Mouse (Mus musculus): ENCODE data around the gene Gm12216. TPM values are rescaled to one million over a fixed set of nuclear protein-coding genes. Genes with fewer than 3 reads are reported as not detected.
A peak's percentile ranks its signal among the peaks of the same experiment; 100 is the strongest.
"Not testable (repeated sequence)": the region's sequence is repeated elsewhere in the genome, so short reads cannot be mapped to it uniquely, and the experiment has no call there.

The Gm12216 gene
- polyA plus RNA-seq, 1 experiment from 2014 or later: 2.0 TPM

DNA sequence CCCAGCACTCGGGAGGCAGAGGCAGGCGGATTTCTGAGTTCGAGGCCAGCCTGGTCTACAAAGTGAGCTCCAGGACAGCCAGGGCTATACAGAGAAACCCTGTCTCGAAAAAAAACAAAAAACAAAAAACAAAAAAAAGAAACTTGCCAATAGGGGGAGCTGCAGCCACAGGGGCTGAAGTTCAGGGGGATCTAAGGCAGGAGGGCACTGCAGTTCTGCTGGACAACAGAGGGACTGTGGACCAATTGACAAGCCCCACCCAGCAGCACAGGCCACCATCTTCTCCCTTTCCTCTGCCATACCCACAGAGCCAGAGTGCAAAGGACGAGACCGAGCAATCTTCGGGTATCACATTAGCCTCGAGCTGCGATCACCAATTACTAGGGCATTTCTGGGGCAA is 101.0 kb downstream of the Gm12216 start:
- not testable (repeated sequence) for H3K27me3 ChIP-seq (ENCODE audit: control insufficient read depth, insufficient read depth, low read length); H3K4me2 ChIP-seq (ENCODE audit: low read depth, low read length); H3K9ac ChIP-seq (ENCODE audit: low read length); ATAC-seq (ENCODE audit: insufficient read depth, low FRiP score); H3K27ac ChIP-seq (ENCODE audit: low read length); H3K9me3 ChIP-seq (replicated peaks; ENCODE audit: control insufficient read depth, low read length); H3K4me3 ChIP-seq (replicated peaks; ENCODE audit: low read length); H3K36me3 ChIP-seq (ENCODE audit: control insufficient read depth, insufficient read depth, low read length)
- WGBS: 79% methylated on average over 9 of the region's 9 CpGs
- H3K4me1 ChIP-seq (ENCODE audit: control insufficient read depth, insufficient read depth, low read length): peaks cover 40% of the 10 kb centered on the region

DNA sequence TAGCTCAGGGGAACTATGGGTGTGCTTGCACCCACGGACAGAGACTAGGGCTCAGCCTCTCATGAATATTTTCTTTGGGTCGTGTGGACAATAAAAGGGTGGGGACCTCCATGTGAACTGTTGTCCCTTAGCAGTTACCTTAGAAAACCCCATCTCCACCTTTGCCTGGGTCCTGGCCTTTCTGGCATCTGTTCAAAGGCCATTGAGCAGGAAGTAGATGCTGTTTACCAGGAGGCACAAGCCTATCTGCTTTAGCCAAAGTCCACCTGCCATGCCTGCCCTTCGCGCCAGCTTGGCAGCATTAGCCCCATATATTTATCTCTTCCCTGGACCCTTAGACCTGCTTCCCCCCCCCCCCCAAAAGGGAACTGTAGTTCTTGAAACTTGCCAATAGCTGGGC is 101.4 kb downstream of the Gm12216 start:
- Histone ChIP-seq H3K27me3 (ENCODE audit: control insufficient read depth, insufficient read depth, low read length) (no peaks in the 10 kb centered on the region), H3K4me1 (ENCODE audit: control insufficient read depth, insufficient read depth, low read length) (peaks cover 36% of the 10 kb centered on the region), H3K27ac (ENCODE audit: low read length) (no peak overlapping the region), H3K9me3 (replicated peaks; ENCODE audit: control insufficient read depth, low read length) (no peaks in the 10 kb centered on the region), H3K4me3 (replicated peaks; ENCODE audit: low read length) (no peak overlapping the region), H3K9ac (ENCODE audit: low read length) (no peak overlapping the region), H3K36me3 (ENCODE audit: control insufficient read depth, insufficient read depth, low read length) (no peaks in the 10 kb centered on the region), H3K4me2 (ENCODE audit: low read depth, low read length) (no peak overlapping the region)
- 83% methylated on average over 4 of the region's 4 CpGs for WGBS
- ATAC-seq (ENCODE audit: insufficient read depth, low FRiP score): no peak

DNA sequence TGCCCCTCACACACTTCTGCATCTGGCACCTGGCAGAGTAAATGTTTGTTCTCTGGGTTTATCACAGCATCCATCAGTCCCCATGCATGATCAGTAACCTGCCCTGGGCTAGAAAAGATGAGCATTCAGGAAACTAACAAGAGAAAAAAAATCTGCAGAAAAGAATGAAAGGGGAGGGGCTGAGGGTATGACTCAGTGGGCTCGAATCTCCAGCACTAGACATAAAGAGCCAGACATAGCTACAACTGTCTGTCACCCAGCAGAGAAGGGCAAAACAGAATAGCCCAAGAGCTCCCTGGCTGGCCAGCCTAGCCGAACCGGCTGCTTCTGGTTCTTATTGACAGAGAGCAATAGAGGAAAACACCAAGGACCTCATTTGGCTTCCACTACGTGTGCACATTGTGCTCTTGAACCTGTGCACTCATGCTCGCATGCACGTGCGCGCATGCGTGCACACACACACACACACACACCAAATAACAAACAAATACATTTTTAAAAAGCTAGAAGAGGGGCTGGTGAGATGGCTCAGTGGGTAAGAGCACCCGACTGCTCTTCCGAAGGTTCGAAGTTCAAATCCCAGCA is 104.0 kb downstream of the Gm12216 start:
- Histone ChIP-seq H3K9ac (ENCODE audit: low read length) (no peak overlapping the region), H3K9me3 (replicated peaks; ENCODE audit: control insufficient read depth, low read length) (no peaks in the 10 kb centered on the region), H3K27ac (ENCODE audit: low read length) (no peak overlapping the region), H3K4me1 (ENCODE audit: control insufficient read depth, insufficient read depth, low read length) (peaks cover 17% of the 10 kb centered on the region), H3K27me3 (ENCODE audit: control insufficient read depth, insufficient read depth, low read length) (no peaks in the 10 kb centered on the region), H3K4me3 (replicated peaks; ENCODE audit: low read length) (no peak overlapping the region), H3K4me2 (ENCODE audit: low read depth, low read length) (no peak overlapping the region), H3K36me3 (ENCODE audit: control insufficient read depth, insufficient read depth, low read length) (no peaks in the 10 kb centered on the region)
- no peak for ATAC-seq (ENCODE audit: insufficient read depth, low FRiP score)
- WGBS: 77% methylated on average over 12 of the region's 12 CpGs

GRCm38 (mm10) chr11:53749716-53750352 is 109.2 kb downstream of the Gm12216 start:
- Histone ChIP-seq H3K9ac (ENCODE audit: low read length) (no peak overlapping the region), H3K4me1 (ENCODE audit: control insufficient read depth, insufficient read depth, low read length) (no peaks in the 10 kb centered on the region), H3K4me3 (replicated peaks; ENCODE audit: low read length) (no peak overlapping the region), H3K27me3 (ENCODE audit: control insufficient read depth, insufficient read depth, low read length) (no peaks in the 10 kb centered on the region), H3K9me3 (replicated peaks; ENCODE audit: control insufficient read depth, low read length) (no peaks in the 10 kb centered on the region), H3K27ac (ENCODE audit: low read length) (no peak overlapping the region), H3K4me2 (ENCODE audit: low read depth, low read length) (no peak overlapping the region), H3K36me3 (ENCODE audit: control insufficient read depth, insufficient read depth, low read length) (no peaks in the 10 kb centered on the region)
- no peak for ATAC-seq (ENCODE audit: insufficient read depth, low FRiP score)
- 50% methylated on average over 5 of the region's 5 CpGs for WGBS

- Histone ChIP-seq H3K9ac (ENCODE audit: low read length) (no peak overlapping the region), H3K36me3 (ENCODE audit: control insufficient read depth, insufficient read depth, low read length) (no peaks in the 10 kb centered on the region), H3K4me3 (replicated peaks; ENCODE audit: low read length) (no peak overlapping the region), H3K4me2 (ENCODE audit: low read depth, low read length) (no peak overlapping the region), H3K4me1 (ENCODE audit: control insufficient read depth, insufficient read depth, low read length) (no peaks in the 10 kb centered on the region), H3K9me3 (replicated peaks; ENCODE audit: control insufficient read depth, low read length) (no peaks in the 10 kb centered on the region), H3K27ac (ENCODE audit: low read length) (no peak overlapping the region), H3K27me3 (ENCODE audit: control insufficient read depth, insufficient read depth, low read length) (no peaks in the 10 kb centered on the region)
- 50% methylated on average over 4 of the region's 4 CpGs for WGBS
- no peak for ATAC-seq (ENCODE audit: insufficient read depth, low FRiP score)
These were observed 109.8 kb downstream of the Gm12216 start for GRCm38 (mm10) chr11:53749306-53749705.

DNA sequence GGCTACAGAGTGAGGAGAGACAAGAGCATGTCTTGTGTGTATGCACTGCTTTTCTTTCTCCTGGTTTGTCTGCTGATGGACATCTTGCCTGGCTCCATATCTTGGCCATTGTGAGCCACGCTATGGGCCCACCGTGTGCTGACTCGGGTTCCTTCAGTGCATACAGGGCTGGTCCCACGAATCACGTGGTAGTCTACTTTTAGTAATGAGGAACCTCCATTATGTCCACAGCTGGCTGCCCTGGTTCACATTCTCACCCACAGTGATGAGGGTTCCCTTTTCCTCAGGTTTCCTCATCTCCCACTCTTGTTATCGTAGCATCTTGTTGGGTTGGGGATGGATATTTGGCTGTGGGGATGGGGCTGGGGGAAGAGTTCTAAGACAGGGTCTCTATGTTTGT is 110.4 kb downstream of the Gm12216 start:
- Histone ChIP-seq H3K4me3 (replicated peaks; ENCODE audit: low read length) (no peak overlapping the region), H3K36me3 (ENCODE audit: control insufficient read depth, insufficient read depth, low read length) (no peaks in the 10 kb centered on the region), H3K4me2 (ENCODE audit: low read depth, low read length) (no peak overlapping the region), H3K27me3 (ENCODE audit: control insufficient read depth, insufficient read depth, low read length) (no peaks in the 10 kb centered on the region), H3K9me3 (replicated peaks; ENCODE audit: control insufficient read depth, low read length) (no peaks in the 10 kb centered on the region), H3K9ac (ENCODE audit: low read length) (no peak overlapping the region), H3K27ac (ENCODE audit: low read length) (no peak overlapping the region), H3K4me1 (ENCODE audit: control insufficient read depth, insufficient read depth, low read length) (no peaks in the 10 kb centered on the region)
- no peak for ATAC-seq (ENCODE audit: insufficient read depth, low FRiP score)
- 88% methylated on average over 6 of the region's 6 CpGs for WGBS

GRCm38 (mm10) chr11:53747985-53748384 is 111.1 kb downstream of the Gm12216 start:
- no peaks in the 10 kb centered on the region for H3K4me1 ChIP-seq (ENCODE audit: control insufficient read depth, insufficient read depth, low read length)
- no peak overlapping the region for H3K27ac ChIP-seq (ENCODE audit: low read length)
- WGBS: 81% methylated on average over 9 of the region's 9 CpGs
- H3K36me3 ChIP-seq (ENCODE audit: control insufficient read depth, insufficient read depth, low read length): no peaks in the 10 kb centered on the region
- ATAC-seq (ENCODE audit: insufficient read depth, low FRiP score): no peak
- H3K4me2 ChIP-seq (ENCODE audit: low read depth, low read length): no peak overlapping the region
- H3K9me3 ChIP-seq (replicated peaks; ENCODE audit: control insufficient read depth, low read length): no peaks in the 10 kb centered on the region
- H3K4me3 ChIP-seq (replicated peaks; ENCODE audit: low read length): no peak overlapping the region
- H3K27me3 ChIP-seq (ENCODE audit: control insufficient read depth, insufficient read depth, low read length): no peaks in the 10 kb centered on the region
- no peak overlapping the region for H3K9ac ChIP-seq (ENCODE audit: low read length)

- no peaks in the 10 kb centered on the region for H3K36me3 ChIP-seq (ENCODE audit: control insufficient read depth, insufficient read depth, low read length)
- no peak overlapping the region for H3K4me2 ChIP-seq (ENCODE audit: low read depth, low read length)
- ATAC-seq (ENCODE audit: insufficient read depth, low FRiP score): no peak
- H3K9me3 ChIP-seq (replicated peaks; ENCODE audit: control insufficient read depth, low read length): no peaks in the 10 kb centered on the region
- H3K4me3 ChIP-seq (replicated peaks; ENCODE audit: low read length): no peak overlapping the region
- no peak overlapping the region for H3K27ac ChIP-seq (ENCODE audit: low read length)
- whole genome bisulfite sequencing: 84% methylated on average over 2 of the region's 2 CpGs
- H3K27me3 ChIP-seq (ENCODE audit: control insufficient read depth, insufficient read depth, low read length): no peaks in the 10 kb centered on the region
- no peak overlapping the region for H3K9ac ChIP-seq (ENCODE audit: low read length)
- H3K4me1 ChIP-seq (ENCODE audit: control insufficient read depth, insufficient read depth, low read length): no peaks in the 10 kb centered on the region
These were observed 113.8 kb downstream of the Gm12216 start for GRCm38 (mm10) chr11:53745260-53745659.

DNA sequence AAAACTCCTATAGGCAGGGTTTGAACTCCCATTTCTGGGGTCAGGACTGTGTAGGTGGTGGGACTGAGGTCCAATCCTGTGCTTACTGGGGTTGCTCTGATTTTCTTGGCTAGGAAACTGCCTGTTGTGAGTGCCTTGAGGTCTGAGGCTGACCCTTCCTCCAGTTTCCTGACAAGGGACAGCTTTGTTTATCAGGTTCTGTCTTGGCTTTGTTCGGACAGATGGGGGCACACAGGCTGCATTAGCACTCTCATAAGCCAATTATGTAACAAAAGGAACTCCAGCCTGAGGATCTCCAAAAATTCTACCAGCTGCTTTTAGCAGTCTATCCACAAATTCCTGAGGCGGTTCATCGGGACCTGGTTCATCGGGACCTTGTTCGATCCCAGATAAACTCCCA is 116.7 kb downstream of the Gm12216 start:
- 0 out of 2 replicates have a peak overlapping the region, but pooled peaks have one; percentile 31 for H3K9ac ChIP-seq (ENCODE audit: low read length)
- H3K9me3 ChIP-seq (replicated peaks; ENCODE audit: control insufficient read depth, low read length): no peaks in the 10 kb centered on the region
- no peaks in the 10 kb centered on the region for H3K4me1 ChIP-seq (ENCODE audit: control insufficient read depth, insufficient read depth, low read length)
- WGBS: 33% methylated on average over 5 of the region's 5 CpGs
- H3K36me3 ChIP-seq (ENCODE audit: control insufficient read depth, insufficient read depth, low read length): no peaks in the 10 kb centered on the region
- ATAC-seq (ENCODE audit: insufficient read depth, low FRiP score): no peak
- H3K4me2 ChIP-seq (ENCODE audit: low read depth, low read length): no peak overlapping the region
- H3K27ac ChIP-seq (ENCODE audit: low read length): no peak overlapping the region
- H3K4me3 ChIP-seq (replicated peaks; ENCODE audit: low read length): no peak overlapping the region
- no peaks in the 10 kb centered on the region for H3K27me3 ChIP-seq (ENCODE audit: control insufficient read depth, insufficient read depth, low read length)
